Mouse (Mus musculus) cortical plate, adult 2 months (tissue): Measurements from ENCODE around the gene Fam189a1.

ENCODE experiments used
- CTCF ChIP-seq: fragments of 200-500 bp; IDR thresholded peaks from 2 replicates; pipeline ENCODE4 v1.5.1; 2011; ENCODE audit warnings: mild to moderate bottlenecking, control low read depth, low read length; ENCODE audit not compliant: insufficient read depth; ENCODE audit errors: extremely low read depth
- POLR2A ChIP-seq: fragments of 200-500 bp; IDR thresholded peaks from 2 replicates; pipeline ENCODE4 v1.6.1; 2011; ENCODE audit warnings: mild to moderate bottlenecking, low read length, control low read depth; ENCODE audit not compliant: insufficient read depth; ENCODE audit errors: extremely low read depth

- TF ChIP-seq CTCF = no peak
- TF ChIP-seq POLR2A = no peak
Observed at GRCm38 (mm10) chr7:64891139-64891538, 265.2 kb downstream of the Fam189a1 start.
